17 mouse cellular contexts compared by ENCODE assay signal in the genomic region with DNA sequence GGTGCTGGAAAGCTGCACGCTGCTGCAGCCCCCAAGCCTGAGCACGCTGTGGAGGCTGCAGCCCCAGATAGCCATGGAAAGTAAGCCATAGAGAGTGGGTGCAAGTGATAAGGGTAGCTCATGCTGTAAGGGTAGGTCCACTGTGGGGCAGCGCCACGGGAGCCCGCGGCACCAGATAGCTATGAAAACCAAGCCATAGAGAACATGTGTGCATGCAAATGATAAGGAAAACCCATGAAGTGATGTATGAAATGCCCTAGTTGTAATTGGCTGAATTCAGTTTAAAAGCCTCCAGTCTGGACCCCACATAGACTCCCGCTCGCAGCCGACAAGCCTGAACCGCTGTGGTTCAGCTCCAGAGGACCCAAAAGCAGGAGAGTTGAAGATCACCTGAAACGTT.
"Had no signal": no experiment of that assay in that cellular context is flagged by ENCODE, and none has a peak within 500 bp of the region (broad histone marks: within the 10 kb centered on the region; RNA-seq: fewer than 3 reads in every experiment).

No protein-coding gene starts in this region.

- H3K4me3 ChIP-seq: layer of hippocampus, adult 2 months; limb, embryonic 13.5 days; midbrain, embryonic 15.5 days; neural tube, embryonic 12.5 days; stomach, embryonic 15.5 days had no signal

- H3K4me2 ChIP-seq: limb, embryonic 13.5 days; midbrain, embryonic 11.5 days; midbrain, embryonic 15.5 days; neural tube, embryonic 12.5 days; stomach, embryonic 15.5 days had no signal

- H3K27me3 ChIP-seq: limb, embryonic 13.5 days; midbrain, embryonic 15.5 days; neural tube, embryonic 12.5 days; stomach, embryonic 15.5 days had no signal

- H3K9me3 ChIP-seq: limb, embryonic 13.5 days; midbrain, embryonic 15.5 days; neural tube, embryonic 12.5 days; stomach, embryonic 15.5 days had no signal

- DNase-seq: kidney, adult 8-10 months; kidney, postnatal 36 days; left cerebral cortex, postnatal 4 days; lung, adult 2 months; lung, postnatal 36 days; thymus, adult 2 months; thymus, postnatal 25 days had no signal

- H3K4me1 ChIP-seq: limb, embryonic 13.5 days; midbrain, embryonic 15.5 days; neural tube, embryonic 12.5 days; stomach, embryonic 15.5 days had no signal

- H3K36me3 ChIP-seq: limb, embryonic 13.5 days; midbrain, embryonic 15.5 days; neural tube, embryonic 12.5 days; stomach, embryonic 15.5 days had no signal

- ATAC-seq: inflammation-experienced regulatory T-cells, adult 6 months; intestine, postnatal 0 days; lung, postnatal 0 days; midbrain, embryonic 15.5 days had no signal

- H3K9ac ChIP-seq: limb, embryonic 13.5 days; midbrain, embryonic 15.5 days; neural tube, embryonic 12.5 days; stomach, embryonic 15.5 days had no signal

- H3K27ac ChIP-seq: kidney, postnatal 0 days; layer of hippocampus, adult 2 months; limb, embryonic 13.5 days; midbrain, embryonic 15.5 days; neural tube, embryonic 12.5 days; stomach, embryonic 15.5 days had no signal
